Mouse (Mus musculus) MEL (cell line): ENCODE data around the gene Tshz2. TPM values are rescaled to one million over a fixed set of nuclear protein-coding genes. Genes with fewer than 3 reads are reported as not detected.

Source experiments
- DNase-seq: peaks from one replicate; pipeline ENCODE4 v3.0.0; 2011; ENCODE audit warnings: low read depth, low spot score
- H3K27ac ChIP-seq: 2 replicates; pipeline ENCODE4 v1.5.1; 2012; ENCODE audit warnings: low read depth, mild to moderate bottlenecking, control low read depth, low read length, moderate library complexity; ENCODE audit not compliant: control insufficient read depth
- H3K27me3 ChIP-seq, 2 experiments: fragments of 150-350 bp in 1 of 2; sonication (generic) in 1 of 2; 2 replicates each; pipeline ENCODE4 v1.6.1; 2012; ENCODE audit warnings: low read length in 2 of 2, mild to moderate bottlenecking in 2 of 2, improper control_type of control experiment in 1 of 2, moderate library complexity in 1 of 2; ENCODE audit not compliant: insufficient read depth in 2 of 2, control insufficient read depth in 1 of 2
- H3K36me3 ChIP-seq, 2 experiments: 2 replicates each; pipeline ENCODE4 v1.6.1; 2012 to 2014; ENCODE audit warnings: low read length in 2 of 2, improper control_type of control experiment in 1 of 2, inconsistent platforms in 1 of 2, mild to moderate bottlenecking in 1 of 2; ENCODE audit not compliant: insufficient read depth in 2 of 2, control insufficient read depth in 1 of 2
- H3K4me1 ChIP-seq, 2 experiments: fragments of 150-350 bp in 1 of 2; sonication (generic) in 1 of 2; 2 replicates each; pipeline ENCODE4 v1.6.1; 2012; ENCODE audit warnings: low read length in 2 of 2, improper control_type of control experiment in 1 of 2, mild to moderate bottlenecking in 1 of 2; ENCODE audit not compliant: insufficient read depth in 2 of 2, control insufficient read depth in 1 of 2
- H3K4me3 ChIP-seq, 2 experiments: fragments of 150-350 bp in 1 of 2; sonication (generic) in 1 of 2; 2 replicates each; pipeline ENCODE4 v1.5.1; 2012; ENCODE audit warnings: low read depth in 2 of 2, low read length in 2 of 2, mild to moderate bottlenecking in 2 of 2, moderate library complexity in 2 of 2, control low read depth in 1 of 2, improper control_type of control experiment in 1 of 2; ENCODE audit not compliant: control insufficient read depth in 1 of 2, insufficient read depth in 1 of 2
- H3K79me2 ChIP-seq: 2 replicates; pipeline ENCODE4 v1.6.1; 2012; ENCODE audit warnings: mild to moderate bottlenecking, low read length, moderate library complexity; ENCODE audit not compliant: control insufficient read depth, poor library complexity, insufficient read depth
- H3K9ac ChIP-seq: 2 replicates; pipeline ENCODE4 v1.6.1; 2012; ENCODE audit warnings: low read depth, mild to moderate bottlenecking, control low read depth, low read length, moderate library complexity; ENCODE audit not compliant: control insufficient read depth, poor library complexity, severe bottlenecking
- H3K9me3 ChIP-seq: fragments of 150-350 bp; sonication (generic); replicated peaks from 2 replicates; pipeline ENCODE4 v1.6.1; 2012; ENCODE audit warnings: mild to moderate bottlenecking, low read length, improper control_type of control experiment, moderate library complexity; ENCODE audit not compliant: insufficient read depth
- CHD1 ChIP-seq: IDR thresholded peaks from 2 replicates; pipeline ENCODE4 v1.6.1; 2012; ENCODE audit warnings: low read depth, mild to moderate bottlenecking, inconsistent platforms, low read length, improper control_type of control experiment
- CHD2 ChIP-seq: IDR thresholded peaks from 2 replicates; pipeline ENCODE4 v1.6.1; 2011; ENCODE audit warnings: low read length, improper control_type of control experiment
- CTCF ChIP-seq, 3 experiments: IDR thresholded peaks in 2 of 3; conservative IDR thresholded peaks in 1 of 3; 2 replicates each; pipeline ENCODE4 v1.5.1; 2011 to 2012; ENCODE audit warnings: low read length in 3 of 3, low read depth in 2 of 3, mild to moderate bottlenecking in 2 of 3, improper control_type of control experiment in 1 of 3, inconsistent platforms in 1 of 3, mixed read lengths in 1 of 3, moderate library complexity in 1 of 3; ENCODE audit not compliant: control insufficient read depth in 1 of 3, insufficient read depth in 1 of 3, poor library complexity in 1 of 3, severe bottlenecking in 1 of 3
- ELF1 ChIP-seq: IDR thresholded peaks from 2 replicates; pipeline ENCODE4 v1.6.1; 2014; ENCODE audit warnings: low read depth, mild to moderate bottlenecking, inconsistent platforms, low read length, improper control_type of control experiment, moderate library complexity
- EP300 ChIP-seq, 2 experiments: IDR thresholded peaks; 2 replicates each; pipeline ENCODE4 v1.6.1; 2011; ENCODE audit warnings: improper control_type of control experiment in 2 of 2, low read length in 2 of 2, low read depth in 1 of 2, mild to moderate bottlenecking in 1 of 2
- ETS1 ChIP-seq: IDR thresholded peaks from 2 replicates; pipeline ENCODE4 v1.6.1; 2012; ENCODE audit warnings: low read depth, mild to moderate bottlenecking, inconsistent platforms, low read length, improper control_type of control experiment, moderate library complexity
- GABPA ChIP-seq: IDR thresholded peaks from 2 replicates; pipeline ENCODE4 v1.6.1; 2012; ENCODE audit warnings: low read depth, mild to moderate bottlenecking, inconsistent platforms, low read length, improper control_type of control experiment, moderate library complexity
- HCFC1 ChIP-seq: IDR thresholded peaks from 2 replicates; pipeline ENCODE4 v1.6.1; 2012; ENCODE audit warnings: low read depth, mild to moderate bottlenecking, inconsistent platforms, low read length, improper control_type of control experiment, moderate library complexity
- KAT2A ChIP-seq: conservative IDR thresholded peaks from 2 replicates; pipeline ENCODE4 v1.6.1; 2012; ENCODE audit warnings: low read depth, low read length, improper control_type of control experiment, inconsistent platforms
- MAZ ChIP-seq: IDR thresholded peaks from 2 replicates; pipeline ENCODE4 v1.6.1; 2012; ENCODE audit warnings: low read depth, mild to moderate bottlenecking, inconsistent platforms, low read length, improper control_type of control experiment
- MEF2A ChIP-seq: IDR thresholded peaks from 2 replicates; pipeline ENCODE4 v1.6.1; 2014; ENCODE audit warnings: low read depth, mild to moderate bottlenecking, inconsistent platforms, low read length, improper control_type of control experiment; ENCODE audit not compliant: poor library complexity, insufficient replicate concordance, severe bottlenecking; ENCODE audit errors: extremely low read depth
- MXI1 ChIP-seq: IDR thresholded peaks from 2 replicates; pipeline ENCODE4 v1.6.1; 2011; ENCODE audit warnings: mild to moderate bottlenecking, low read depth, low read length, improper control_type of control experiment
- MYB ChIP-seq: IDR thresholded peaks from 2 replicates; pipeline ENCODE4 v1.6.1; 2011; ENCODE audit warnings: mild to moderate bottlenecking, low read depth, low read length, improper control_type of control experiment
- MYC ChIP-seq: IDR thresholded peaks from 2 replicates; pipeline ENCODE4 v1.6.1; 2011; ENCODE audit warnings: low read depth, mild to moderate bottlenecking, low read length, improper control_type of control experiment, moderate library complexity
- NELFE ChIP-seq: IDR thresholded peaks from 2 replicates; pipeline ENCODE4 v1.6.1; 2011; ENCODE audit warnings: low read depth, low read length, improper control_type of control experiment
- RCOR1 ChIP-seq: IDR thresholded peaks from 2 replicates; pipeline ENCODE4 v1.6.1; 2012; ENCODE audit warnings: low read depth, mild to moderate bottlenecking, inconsistent platforms, low read length, improper control_type of control experiment
- TCF12 ChIP-seq: IDR thresholded peaks from 2 replicates; pipeline ENCODE4 v1.6.1; 2014; ENCODE audit warnings: low read depth, mild to moderate bottlenecking, inconsistent platforms, low read length, improper control_type of control experiment, moderate library complexity
- UBTF ChIP-seq: IDR thresholded peaks from 2 replicates; pipeline ENCODE4 v1.6.1; 2012; ENCODE audit warnings: low read depth, mild to moderate bottlenecking, inconsistent platforms, low read length, improper control_type of control experiment, moderate library complexity, borderline replicate concordance; ENCODE audit not compliant: insufficient read depth
- USF1 ChIP-seq: IDR thresholded peaks from 2 replicates; pipeline ENCODE4 v1.6.1; 2014; ENCODE audit warnings: low read depth, mild to moderate bottlenecking, inconsistent platforms, low read length, improper control_type of control experiment, moderate library complexity
- USF2 ChIP-seq, 2 experiments: IDR thresholded peaks; 2 replicates each; pipeline ENCODE4 v1.6.1; 2011 to 2012; ENCODE audit warnings: improper control_type of control experiment in 2 of 2, low read length in 2 of 2, borderline replicate concordance in 1 of 2, inconsistent platforms in 1 of 2, low read depth in 1 of 2, mild to moderate bottlenecking in 1 of 2; ENCODE audit not compliant: insufficient read depth in 1 of 2
- ZNF384 ChIP-seq: IDR thresholded peaks from 2 replicates; pipeline ENCODE4 v1.6.1; 2012; ENCODE audit warnings: low read depth, mild to moderate bottlenecking, inconsistent platforms, low read length, improper control_type of control experiment
- polyA plus RNA-seq, 2 experiments: library from polyadenylated mRNA; stranded (reverse) in 1 of 2; unstranded in 1 of 2; fragments of >175 nt in 1 of 2; fragments of >200 nt in 1 of 2; gene quantifications; 2 replicates each; pipeline versions ENCODE4 v1.2.1 to v1.2.4; 2012; ENCODE audit warnings: low replicate concordance in 2 of 2, low read depth in 1 of 2; ENCODE audit not compliant: insufficient read length in 2 of 2, insufficient read depth in 1 of 2, missing spikeins in 1 of 2
- total RNA-seq: library from RNA; depleted of rRNA; stranded (reverse); fragments of 300-350 nt; gene quantifications from 2 replicates; pipeline ENCODE4 v1.2.3, GENCODE M21; 2012

Gene Tshz2
- total and polyA plus RNA-seq, 3 experiments: not detected

- H3K4me1 ChIP-seq: no peaks in the 10 kb centered on the region
- H3K4me3 ChIP-seq: no peak overlapping the region
- H3K27ac ChIP-seq: no peak overlapping the region
- TF ChIP-seq ZNF384: no peak
- TF ChIP-seq EP300 (IDR thresholded peaks at IDR 0.05; ENCODE audit: low read depth in 1 of 2, low read length in 2 of 2): no peak
- no peak for TF ChIP-seq CHD2
- TF ChIP-seq ELF1: no peak
- TF ChIP-seq HCFC1: no peak
- TF ChIP-seq RCOR1: no peak
- no peak for TF ChIP-seq CHD1
- TF ChIP-seq NELFE: no peak
- TF ChIP-seq MYC: no peak
- no peak for TF ChIP-seq ETS1
- no peak for TF ChIP-seq GABPA
- no peak for TF ChIP-seq MAZ
- no peak for TF ChIP-seq CTCF (IDR thresholded peaks at IDR 0.05 in 2 of 3, conservative IDR thresholded peaks at IDR 0.05 in 1 of 3; ENCODE audit: control insufficient read depth in 1 of 3, insufficient read depth in 1 of 3, low read depth in 2 of 3, low read length in 3 of 3, poor library complexity in 1 of 3, severe bottlenecking in 1 of 3)
- no peak for TF ChIP-seq MYB
- no peak for TF ChIP-seq USF2 (IDR thresholded peaks at IDR 0.05; ENCODE audit: borderline replicate concordance in 1 of 2, insufficient read depth in 1 of 2, low read depth in 1 of 2, low read length in 2 of 2)
- H3K79me2 ChIP-seq: no peaks in the 10 kb centered on the region
- H3K9ac ChIP-seq: no peak overlapping the region
- no peaks in the 10 kb centered on the region for H3K36me3 ChIP-seq
- DNase-seq: no peak
- H3K27me3 ChIP-seq: no peaks in the 10 kb centered on the region
- no peaks in the 10 kb centered on the region for H3K9me3 ChIP-seq
Measured at GRCm38 (mm10) chr2:169825908-169826307, 193.1 kb downstream of the Tshz2 start.

GRCm38 (mm10) chr2:169826316-169826715, 193.5 kb downstream of the Tshz2 start:
- Histone ChIP-seq H3K27ac (no peak overlapping the region), H3K36me3 (no peaks in the 10 kb centered on the region), H3K9me3 (no peaks in the 10 kb centered on the region), H3K4me3 (no peak overlapping the region), H3K9ac (no peak overlapping the region), H3K27me3 (no peaks in the 10 kb centered on the region), H3K79me2 (no peaks in the 10 kb centered on the region), H3K4me1 (no peaks in the 10 kb centered on the region)
- TF ChIP-seq KAT2A: no peak
- TF ChIP-seq UBTF: no peak
- no peak for TF ChIP-seq MYC
- no peak for TF ChIP-seq MXI1
- no peak for TF ChIP-seq USF2 (IDR thresholded peaks at IDR 0.05; ENCODE audit: borderline replicate concordance in 1 of 2, insufficient read depth in 1 of 2, low read depth in 1 of 2, low read length in 2 of 2)
- TF ChIP-seq USF1: no peak
- no peak for TF ChIP-seq MYB
- TF ChIP-seq TCF12: no peak
- no peak for TF ChIP-seq MEF2A
- no peak for TF ChIP-seq CHD2
- DNase-seq: no peak
